Mouse (Mus musculus) small intestine, adult 2 months (tissue): Measurements from ENCODE around the gene Gtf2ird1. TPM values are rescaled to one million over a fixed set of nuclear protein-coding genes. Genes with fewer than 3 reads are reported as not detected.

Experiments
- H3K27ac ChIP-seq: fragments of 200-500 bp; 2 replicates; pipeline ENCODE4 v1.5.1; 2012; ENCODE audit warnings: low read depth, low read length, control low read depth, inconsistent platforms; ENCODE audit not compliant: insufficient read depth
- H3K27me3 ChIP-seq: fragments of 200-500 bp; 2 replicates; pipeline ENCODE4 v1.6.1; 2012; ENCODE audit warnings: mild to moderate bottlenecking, moderate library complexity, low read length, inconsistent platforms; ENCODE audit not compliant: control insufficient read depth, insufficient read depth
- H3K36me3 ChIP-seq: fragments of 200-500 bp; 2 replicates; pipeline ENCODE4 v1.6.1; 2012; ENCODE audit warnings: mild to moderate bottlenecking, low read length, control low read depth, inconsistent platforms; ENCODE audit not compliant: control insufficient read depth, insufficient read depth
- H3K4me1 ChIP-seq: fragments of 200-500 bp; 2 replicates; pipeline ENCODE4 v1.6.1; 2012; ENCODE audit warnings: low read length, inconsistent platforms, mixed read lengths; ENCODE audit not compliant: control insufficient read depth, insufficient read depth, insufficient read length
- H3K4me3 ChIP-seq: fragments of 200-500 bp; 2 replicates; pipeline ENCODE4 v1.5.1; 2012; ENCODE audit warnings: low read depth, mild to moderate bottlenecking, control low read depth, inconsistent platforms, low read length, moderate library complexity
- CTCF ChIP-seq: fragments of 200-500 bp; IDR thresholded peaks from 2 replicates; pipeline ENCODE4 v1.5.1; 2012; ENCODE audit warnings: low read depth, mild to moderate bottlenecking, control low read depth, inconsistent platforms, low read length, moderate library complexity, mixed read lengths; ENCODE audit not compliant: insufficient replicate concordance, insufficient read length; ENCODE audit errors: extremely low read depth
- POLR2A ChIP-seq: fragments of 200-500 bp; IDR thresholded peaks from 2 replicates; pipeline ENCODE4 v1.6.1; 2012; ENCODE audit warnings: low read depth, mild to moderate bottlenecking, control low read depth, inconsistent platforms, low read length, moderate library complexity
- WGBS: fragments of 180-500 bp; shearing (Covaris S2); methylation state at CpG from one replicate; pipeline ENCODE4 v1.1.7; 2018; 5-methylcytosine and 5-hydroxymethylcytosine counted together
- polyA plus RNA-seq: library from polyadenylated mRNA; depleted of rRNA; stranded (reverse); fragments of >200 nt; gene quantifications from 2 replicates; pipeline ENCODE4 v1.2.3, GENCODE M21; 2012

Gtf2ird1 gene
- polyA plus RNA-seq, 1 experiment: 40.4 TPM

DNA sequence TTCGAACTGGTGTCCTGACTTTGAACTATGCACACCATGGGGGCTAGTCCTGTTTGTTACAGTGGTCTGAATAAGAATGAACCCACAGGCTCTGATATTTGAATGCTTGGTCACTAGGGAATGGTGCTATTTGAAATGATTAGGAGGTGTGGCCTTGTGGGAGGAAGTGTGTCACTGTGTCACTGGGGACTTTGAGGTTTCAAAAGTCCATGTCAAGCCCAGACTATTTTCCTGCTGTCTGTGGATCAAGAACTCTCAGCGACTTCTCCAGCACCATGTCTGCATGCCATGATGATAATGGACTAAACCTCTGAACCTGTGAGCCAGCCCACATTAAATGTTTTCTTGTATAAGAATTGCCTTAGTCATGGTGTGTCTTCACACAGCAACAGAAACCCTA is 44.2 kb downstream of the Gtf2ird1 start:
- TF ChIP-seq POLR2A (no peak), CTCF (no peak)
- Histone ChIP-seq H3K4me1 (peaks cover 13% of the 10 kb centered on the region), H3K27me3 (no peaks in the 10 kb centered on the region), H3K27ac (no peak overlapping the region), H3K36me3 (peaks cover 55% of the 10 kb centered on the region), H3K4me3 (no peak overlapping the region)
- whole genome bisulfite sequencing: 51% methylated on average over 2 of the region's 2 CpGs

DNA sequence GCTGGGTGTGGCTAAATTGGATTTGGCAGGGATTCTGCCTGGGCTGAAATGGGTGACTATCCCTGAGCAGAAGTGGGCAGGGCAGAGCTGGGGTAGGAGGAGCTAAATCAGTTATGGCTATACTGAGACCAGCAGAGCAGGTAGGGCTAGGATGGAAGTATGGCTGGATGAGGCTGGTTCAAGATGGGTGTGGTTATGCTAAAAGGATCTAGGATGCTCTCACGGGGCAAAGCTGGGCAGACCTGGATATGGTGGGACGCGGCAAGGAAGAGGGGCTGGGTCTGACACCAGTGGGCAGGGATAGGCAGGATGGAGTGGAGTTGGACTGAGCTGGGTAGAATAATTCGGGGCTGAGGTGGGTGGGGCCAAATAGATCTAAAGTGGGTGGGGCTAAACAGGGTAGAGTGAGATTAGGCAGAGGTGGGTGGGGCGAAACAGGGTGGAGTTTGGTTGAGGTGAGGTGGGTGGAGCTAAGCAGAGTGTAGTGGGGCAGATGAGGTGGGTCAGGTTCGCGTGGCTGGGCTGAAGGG is 46.1 kb downstream of the Gtf2ird1 start:
- Histone ChIP-seq H3K4me3 (no peak overlapping the region), H3K27me3 (no peaks in the 10 kb centered on the region), H3K4me1 (peaks cover 3% of the 10 kb centered on the region), H3K36me3 (peaks cover 53% of the 10 kb centered on the region), H3K27ac (no peak overlapping the region)
- no peak for TF ChIP-seq POLR2A
- TF ChIP-seq CTCF: no peak
- WGBS: 84% methylated on average over 7 of the region's 7 CpGs

DNA sequence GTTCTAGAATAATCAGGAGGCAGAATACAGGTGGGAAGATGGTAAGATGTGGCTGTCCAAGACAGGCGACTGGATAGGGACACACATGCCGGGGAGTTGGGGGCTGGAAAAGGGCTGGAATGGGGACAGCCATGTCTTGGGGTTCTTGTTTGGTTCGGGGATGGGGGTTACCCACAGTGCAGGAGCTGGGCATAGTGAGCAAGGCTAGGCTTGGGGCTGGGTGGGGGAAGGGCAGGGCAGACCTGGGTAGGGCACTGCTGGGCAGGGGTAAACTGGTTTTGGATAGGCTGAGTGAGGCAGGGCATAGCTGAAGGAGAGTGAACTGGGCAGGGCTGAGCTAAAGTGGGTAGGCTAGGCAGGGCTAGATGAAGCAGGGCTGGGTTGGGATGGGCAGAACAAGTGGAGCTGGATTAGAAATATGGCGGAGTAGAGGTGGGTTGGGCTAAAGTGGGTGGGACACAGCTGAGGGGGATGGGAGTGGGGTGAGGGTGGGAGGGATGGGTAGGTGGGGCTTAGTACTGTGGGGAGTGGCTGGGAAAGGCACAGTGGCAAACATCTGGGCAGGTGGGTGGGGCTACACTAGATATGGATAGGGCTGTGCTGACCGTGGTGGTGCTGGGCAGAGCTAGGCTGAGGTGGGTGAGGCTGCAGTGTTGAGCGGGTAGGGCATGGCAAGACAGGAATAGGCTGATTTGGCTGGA is 46.8 kb downstream of the Gtf2ird1 start:
- WGBS: 78% methylated on average over 6 of the region's 6 CpGs
- peaks cover 52% of the 10 kb centered on the region for H3K36me3 ChIP-seq

DNA sequence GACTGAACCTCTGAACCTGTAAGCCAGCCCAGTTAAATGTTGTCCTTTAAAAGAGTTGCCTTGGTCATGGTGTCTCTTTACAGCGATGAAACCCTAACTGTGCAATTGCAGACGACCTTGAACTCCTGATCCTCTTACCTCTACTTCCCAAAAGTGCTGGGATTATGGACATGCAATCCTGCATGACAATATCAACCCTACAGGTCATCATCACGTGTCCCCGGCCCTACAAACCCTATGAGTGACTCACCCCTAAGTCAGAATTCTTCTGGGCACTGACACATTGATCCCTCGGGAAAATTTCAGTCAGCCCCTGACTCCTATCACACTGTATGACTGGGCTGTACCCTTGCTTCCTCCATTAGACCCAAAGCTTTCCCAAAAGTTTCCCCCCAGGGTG is 48.4 kb downstream of the Gtf2ird1 start:
- H3K4me3 ChIP-seq: no peak overlapping the region
- peaks cover 3% of the 10 kb centered on the region for H3K4me1 ChIP-seq
- WGBS: 89% methylated on average over 5 of the region's 5 CpGs
- TF ChIP-seq POLR2A: no peak
- no peak for TF ChIP-seq CTCF
- H3K27ac ChIP-seq: no peak overlapping the region
- H3K36me3 ChIP-seq: peaks cover 59% of the 10 kb centered on the region
- no peaks in the 10 kb centered on the region for H3K27me3 ChIP-seq

More for the DNA sequence above, 46.8 kb downstream of the Gtf2ird1 start:
- Histone ChIP-seq H3K4me3 (no peak overlapping the region), H3K4me1 (peaks cover 3% of the 10 kb centered on the region), H3K27me3 (no peaks in the 10 kb centered on the region), H3K27ac (no peak overlapping the region)
- no peak for TF ChIP-seq CTCF
- no peak for TF ChIP-seq POLR2A

DNA sequence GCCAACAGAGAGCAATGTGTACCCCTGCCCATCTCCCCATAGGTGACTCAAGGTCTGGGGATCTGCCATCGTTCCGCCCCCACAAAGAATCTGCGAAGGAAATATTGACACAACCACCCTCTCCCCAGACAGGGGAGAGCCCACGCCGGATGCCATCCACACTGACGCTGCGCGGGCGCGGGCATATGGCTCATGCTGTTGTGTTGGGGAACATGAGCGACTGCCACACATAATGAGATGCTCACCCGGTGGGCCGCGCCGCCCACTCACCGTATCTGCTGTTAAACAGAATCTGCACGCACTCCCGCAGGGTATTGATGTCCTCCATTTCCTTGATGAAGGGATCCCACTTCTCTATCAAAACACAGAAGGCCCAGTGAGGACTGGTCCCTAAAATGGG is 54.7 kb downstream of the Gtf2ird1 start:
- Histone ChIP-seq H3K27me3 (no peaks in the 10 kb centered on the region), H3K27ac (no peak overlapping the region), H3K4me1 (peaks cover 2% of the 10 kb centered on the region; the same call in 1 of the 2 replicates), H3K36me3 (peaks cover 61% of the 10 kb centered on the region), H3K4me3 (no peak overlapping the region)
- 96% methylated on average over 18 of the region's 18 CpGs for WGBS
- TF ChIP-seq POLR2A: no peak
- TF ChIP-seq CTCF: no peak

DNA sequence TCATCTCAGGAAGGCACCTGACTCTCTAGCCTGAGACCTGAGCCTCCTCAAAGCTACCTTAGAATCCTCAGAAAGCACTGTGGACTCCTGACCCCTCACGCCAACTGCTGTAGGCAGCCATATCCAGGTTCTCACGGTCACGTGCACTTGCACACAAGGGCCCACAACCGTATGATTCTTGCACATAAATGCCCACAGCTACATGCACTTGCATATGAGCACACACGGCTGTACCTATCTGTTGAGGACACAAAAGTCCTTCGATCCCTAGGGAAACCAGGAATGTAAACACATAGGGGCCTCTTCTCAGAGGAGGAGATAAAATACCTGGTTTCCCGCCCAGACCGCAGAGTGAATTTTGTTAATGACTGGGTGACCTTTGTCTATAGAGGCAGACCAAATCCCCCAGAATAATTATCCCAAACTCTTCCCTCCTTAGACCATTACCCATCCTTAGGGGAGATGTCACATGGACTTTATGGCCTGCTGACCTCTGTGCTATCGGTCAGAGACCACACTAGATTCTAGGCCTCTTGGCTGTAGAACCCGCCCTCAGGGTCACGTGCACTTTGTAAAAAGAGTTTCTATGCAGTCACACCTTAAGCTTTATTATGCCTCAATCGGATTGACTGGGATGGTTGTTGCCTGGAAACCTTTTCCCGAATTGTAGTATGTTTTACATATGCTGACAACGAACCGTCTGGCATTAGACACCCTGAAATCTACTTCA is 58.9 kb downstream of the Gtf2ird1 start:
- Histone ChIP-seq H3K36me3 (peaks cover 61% of the 10 kb centered on the region), H3K27ac (no peak overlapping the region), H3K4me3 (no peak overlapping the region), H3K27me3 (no peaks in the 10 kb centered on the region), H3K4me1 (peaks cover 2% of the 10 kb centered on the region; the same call in 1 of the 2 replicates)
- TF ChIP-seq CTCF (no peak), POLR2A (no peak)
- WGBS: 56% methylated on average over 15 of the region's 15 CpGs

DNA sequence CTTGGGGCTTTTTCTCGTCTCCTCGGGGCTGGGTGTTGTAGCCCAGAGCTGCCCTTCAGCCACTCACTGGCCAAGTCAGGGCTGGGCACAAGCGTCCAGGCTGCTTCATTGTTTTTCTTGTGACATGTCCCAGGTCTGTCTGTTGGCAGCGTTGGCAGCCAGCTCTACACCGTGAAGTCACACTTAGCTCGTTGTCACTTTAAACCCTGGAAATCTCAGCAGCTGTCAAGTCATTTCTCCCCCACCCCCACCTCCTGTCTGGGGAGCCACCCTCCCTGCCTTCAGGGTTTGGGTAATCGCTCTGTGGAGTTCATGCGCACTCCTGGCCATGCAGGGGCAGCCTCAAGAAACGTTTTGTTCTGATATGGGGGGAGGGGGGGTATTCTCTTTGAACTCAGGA is 60.0 kb downstream of the Gtf2ird1 start:
- Histone ChIP-seq H3K27me3 (no peaks in the 10 kb centered on the region), H3K4me1 (peaks cover 2% of the 10 kb centered on the region; the same call in 1 of the 2 replicates), H3K4me3 (no peak overlapping the region), H3K36me3 (peaks cover 58% of the 10 kb centered on the region), H3K27ac (no peak overlapping the region)
- TF ChIP-seq POLR2A (no peak), CTCF (no peak)
- WGBS: 77% methylated on average over 9 of the region's 9 CpGs
